Mouse (Mus musculus) cerebellum, postnatal 4 days (tissue): ENCODE measurements at regions not wholly inside any gene's neighbourhood (a gene's known extent, or its start where the extent isn't known, plus 50 kb on each side); places are given as distances from the start of the nearest gene placed in this dataset.
"Not testable (repeated sequence)": the region's sequence is repeated elsewhere in the genome, so short reads cannot be mapped to it uniquely, and the experiment has no call there.

Source experiments
- DNase-seq, 2 experiments: peaks; one replicate each; pipeline ENCODE4 v3.0.0; 2022; ENCODE audit warnings: low spot score in 2 of 2, mixed read lengths in 1 of 2

- DNase-seq: no peak
Measured at GRCm38 (mm10) chr14:9492228-9492627, 826.2 kb upstream of the 4930452B06Rik start.

DNA sequence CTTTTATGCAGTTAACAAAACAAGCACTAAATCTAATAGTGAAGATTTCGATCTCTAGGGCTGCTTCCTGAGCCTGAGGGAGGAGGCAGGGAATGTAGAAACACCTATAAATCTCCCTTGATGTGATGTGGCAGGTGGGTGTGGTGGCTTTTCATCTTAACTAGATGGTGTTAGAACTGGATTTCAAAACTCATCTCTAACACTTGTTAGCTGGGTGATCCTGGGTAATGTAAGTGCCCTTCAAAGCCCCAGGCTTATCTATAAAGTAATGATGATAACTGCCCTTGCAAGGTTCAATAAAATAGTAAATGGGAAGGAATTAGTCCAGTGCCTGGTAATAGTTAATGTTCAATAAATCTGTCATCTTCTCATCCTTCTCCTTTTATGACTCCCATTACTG is 822.5 kb upstream of the 4930452B06Rik start:
- DNase-seq: no peak

- DNase-seq: no peak
Measured at GRCm38 (mm10) chr14:9478981-9479380, 812.9 kb upstream of the 4930452B06Rik start.

DNA sequence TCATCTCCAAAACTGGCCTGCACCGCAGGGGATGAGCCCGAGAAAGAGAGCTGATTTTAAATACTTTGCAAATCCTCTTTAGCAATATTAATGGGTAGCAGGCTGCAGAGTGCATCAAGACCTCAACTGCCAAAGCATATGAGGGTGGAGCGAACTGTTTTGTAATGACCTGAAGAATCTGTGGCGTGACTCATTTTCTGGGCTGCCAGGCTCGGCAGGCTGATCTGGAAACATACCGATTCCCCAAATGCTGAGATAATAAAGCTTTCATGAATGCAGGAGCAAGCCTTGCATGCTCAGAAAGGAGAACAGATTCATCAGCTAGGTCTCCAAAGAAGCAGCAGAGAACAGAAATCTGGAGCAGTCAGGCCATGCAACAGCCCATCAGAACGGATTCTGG is 809.1 kb upstream of the 4930452B06Rik start:
- DNase-seq: no peak

DNA sequence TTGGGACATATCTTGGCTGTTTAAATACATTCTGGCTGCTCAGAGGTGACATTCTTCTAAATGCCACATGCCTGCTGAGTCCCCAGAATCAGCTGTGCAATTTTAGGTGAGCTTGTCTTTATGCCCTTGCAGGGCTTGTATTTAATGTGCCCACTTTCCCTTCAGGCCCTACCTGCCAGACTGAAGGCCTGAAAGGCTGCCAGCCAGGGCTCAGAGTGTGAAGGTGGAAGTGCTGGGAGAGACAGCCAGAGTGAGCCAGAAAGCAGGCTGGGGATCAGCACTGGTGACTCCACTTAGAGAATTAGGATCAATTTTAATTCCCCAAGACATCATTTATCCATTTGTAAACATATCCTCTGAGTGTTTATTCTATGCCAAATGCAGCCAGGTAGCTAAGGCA is 803.6 kb upstream of the 4930452B06Rik start:
- DNase-seq: no peak

DNA sequence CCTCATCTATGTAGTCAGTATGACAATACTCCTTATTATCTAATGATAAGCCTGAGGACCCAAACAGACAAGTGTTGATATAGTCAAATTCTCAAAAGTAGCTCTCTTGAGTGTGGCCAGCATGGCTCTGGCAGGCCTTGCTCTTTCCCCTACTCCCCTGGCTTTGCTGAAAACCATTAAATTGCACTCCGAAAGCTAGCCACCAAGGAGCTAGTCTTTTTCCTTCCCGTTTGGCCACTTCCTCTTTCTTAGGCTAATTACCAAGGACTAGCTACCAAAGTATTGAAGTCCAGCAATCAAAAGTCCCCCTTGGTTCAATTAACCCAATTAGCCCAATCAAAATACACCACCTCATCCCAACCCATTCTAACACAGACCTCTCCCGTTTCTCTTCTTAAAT is 802.6 kb upstream of the 4930452B06Rik start:
- no peak for DNase-seq

DNA sequence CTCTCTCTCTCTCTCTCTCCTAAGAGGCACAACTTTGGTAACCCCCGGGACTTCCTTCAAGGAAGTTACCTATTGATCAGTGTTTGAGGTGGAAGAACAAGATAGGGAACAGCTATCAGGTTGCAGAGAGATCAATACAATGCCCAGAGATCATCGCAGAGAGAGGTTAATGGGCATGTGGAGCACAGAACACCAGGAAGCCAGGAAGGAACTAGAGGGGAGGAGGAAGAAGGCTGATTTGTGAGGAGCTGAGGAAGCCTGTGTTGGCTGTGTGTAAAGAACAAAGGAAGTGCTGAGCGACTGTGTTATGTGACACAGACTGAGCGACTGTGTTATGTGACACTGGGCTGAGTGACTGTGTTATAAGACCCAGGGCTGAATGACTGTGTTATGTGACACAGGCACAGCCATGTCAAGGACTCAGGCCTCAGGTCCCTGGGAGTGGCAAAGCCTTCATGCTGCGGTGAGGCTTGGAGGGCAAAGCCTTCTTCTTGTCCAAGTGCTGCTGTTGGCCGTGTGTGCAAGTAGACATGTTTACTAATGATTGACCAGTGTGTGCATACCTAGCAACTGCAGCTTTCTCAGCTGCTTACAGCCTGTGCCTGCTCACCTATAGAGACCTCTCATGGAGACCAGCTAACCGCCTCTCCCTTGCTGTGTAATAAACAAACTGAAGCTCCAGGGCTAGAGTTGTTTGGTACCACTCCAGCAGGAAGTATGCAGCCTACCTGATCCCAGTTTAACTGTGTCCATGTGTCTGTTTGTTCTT is 801.8 kb upstream of the 4930452B06Rik start:
- DNase-seq: no peak

DNA sequence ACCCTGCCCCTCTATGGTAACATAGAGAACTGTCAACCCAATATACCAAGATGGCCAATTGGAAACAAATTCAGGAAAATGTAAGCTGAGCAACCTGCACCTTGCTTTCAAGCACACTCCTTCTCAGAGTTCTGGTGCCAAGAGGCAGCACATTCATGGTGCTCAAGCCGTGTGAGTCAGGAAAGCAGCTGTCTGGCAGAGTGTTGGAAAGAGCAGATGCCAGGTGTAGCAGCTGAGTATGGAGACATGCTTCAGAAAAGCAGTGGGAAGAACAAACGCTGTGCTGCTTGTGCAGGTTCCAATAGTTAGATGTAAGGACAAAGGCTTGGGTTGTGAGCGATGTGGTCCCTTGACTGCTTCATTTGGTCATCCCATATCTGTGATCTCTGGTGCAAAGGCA is 794.0 kb upstream of the 4930452B06Rik start:
- DNase-seq: no peak

DNA sequence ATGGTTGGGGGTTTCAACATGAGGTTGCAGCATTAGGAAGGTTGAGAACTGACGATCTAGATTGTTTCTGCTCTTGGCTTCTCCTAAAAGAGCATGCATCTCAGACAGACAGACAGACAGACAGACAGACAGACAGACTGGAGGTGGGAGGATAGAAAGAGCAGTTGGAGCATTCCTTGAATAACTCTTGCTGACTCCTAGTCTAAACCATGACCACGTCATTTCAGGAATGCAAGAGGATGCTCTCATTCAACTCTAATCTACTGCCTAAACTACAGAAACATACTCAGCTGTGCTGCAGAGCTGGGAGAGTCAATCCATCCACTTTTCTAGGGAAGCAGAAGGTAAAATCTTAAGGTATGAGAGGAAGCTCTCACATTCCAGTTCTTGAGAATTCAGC is 792.8 kb upstream of the 4930452B06Rik start:
- DNase-seq: no peak

DNA sequence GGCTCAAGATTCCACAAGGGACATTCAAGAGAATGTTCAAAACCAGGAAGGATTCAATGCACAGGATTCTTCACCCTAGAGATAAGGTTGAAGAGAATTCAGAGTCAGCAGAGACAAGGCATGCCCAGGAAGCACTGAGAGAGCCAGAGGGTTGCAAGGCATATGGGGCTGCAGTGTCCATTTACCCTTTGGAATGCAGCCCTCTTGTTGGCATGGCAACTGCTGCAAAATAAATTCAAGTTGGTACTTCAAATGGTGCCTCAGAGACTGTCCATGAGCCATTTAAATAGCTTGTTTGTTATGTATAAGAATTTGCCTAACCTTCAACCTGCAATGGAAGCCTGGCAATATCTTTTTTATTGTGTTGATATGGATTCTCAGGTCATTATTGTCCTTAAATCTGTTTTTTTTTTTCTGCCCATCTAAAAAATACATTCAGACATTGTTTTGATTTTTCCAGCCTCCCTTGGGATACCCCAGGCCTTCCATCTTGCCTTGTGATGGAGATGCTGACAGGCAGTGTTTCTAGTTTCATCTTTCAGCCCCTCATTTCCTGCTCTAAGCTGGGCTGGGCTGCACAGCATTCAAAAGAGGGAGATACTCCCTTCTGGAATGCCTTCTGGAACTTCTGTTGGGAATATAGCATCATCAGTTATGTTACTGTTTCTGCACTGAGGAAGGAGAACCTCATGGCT is 791.9 kb upstream of the 4930452B06Rik start:
- no peak for DNase-seq

DNA sequence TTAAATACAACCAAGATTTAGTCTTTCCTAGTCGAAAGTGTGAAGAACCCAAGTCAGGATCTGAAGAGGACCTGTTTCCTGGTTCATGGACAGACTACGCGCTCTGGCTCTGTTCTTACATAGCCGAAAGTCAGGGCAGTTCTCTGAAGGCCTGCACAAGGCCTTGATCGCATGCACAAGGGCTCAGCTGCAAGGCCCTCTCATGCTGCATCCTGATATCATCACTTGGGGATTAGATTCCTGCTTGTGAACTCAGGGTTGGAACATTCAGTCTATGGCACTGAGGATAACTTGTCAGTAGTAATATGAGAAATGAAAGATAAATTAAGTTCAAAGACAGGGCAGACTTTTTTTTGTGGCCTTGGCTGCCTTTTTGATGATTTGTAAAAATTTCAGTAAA is 789.9 kb upstream of the 4930452B06Rik start:
- no peak for DNase-seq

DNA sequence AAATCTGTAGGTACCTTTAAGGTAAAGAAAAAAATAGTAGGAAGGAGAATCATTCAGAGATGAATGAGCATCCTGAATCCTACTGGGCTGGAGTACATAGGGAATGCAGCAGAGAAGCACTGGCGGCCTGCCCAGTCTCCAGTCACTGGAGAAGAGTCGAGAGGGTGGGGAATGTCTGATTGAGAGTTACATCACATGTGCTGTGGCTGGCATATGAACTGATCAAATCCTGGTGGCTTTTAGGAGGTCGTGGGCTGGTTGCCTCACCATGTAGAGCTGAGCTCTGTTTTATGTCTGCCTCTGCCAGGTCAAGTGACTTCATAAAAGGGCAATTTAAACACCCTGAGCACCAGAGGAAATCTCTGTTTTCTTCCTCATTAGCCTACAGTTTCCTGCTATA is 783.9 kb upstream of the 4930452B06Rik start:
- peak; percentile 37 to 59 for DNase-seq

DNA sequence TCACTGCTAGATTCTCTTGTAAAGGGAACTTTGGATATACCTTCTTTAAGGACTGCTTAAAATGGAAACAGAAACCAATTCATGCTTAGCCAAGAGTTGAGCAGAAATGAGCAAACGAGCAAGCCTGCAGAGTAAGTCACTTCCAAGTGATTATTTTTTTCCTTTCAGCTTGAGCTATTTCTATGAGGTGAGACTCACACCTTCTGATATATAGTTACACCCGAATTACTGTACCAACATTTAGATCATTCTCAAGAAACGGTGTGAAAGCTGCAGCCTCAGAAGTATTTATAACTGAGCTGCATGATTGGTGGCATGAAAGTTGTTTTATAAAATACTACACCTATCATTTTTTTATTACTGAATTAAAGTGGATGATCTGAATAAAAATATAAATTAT is 771.9 kb upstream of the 4930452B06Rik start:
- DNase-seq: no peak

GRCm38 (mm10) chr14:9435136-9435535 is 769.1 kb upstream of the 4930452B06Rik start:
- DNase-seq: no peak

DNA sequence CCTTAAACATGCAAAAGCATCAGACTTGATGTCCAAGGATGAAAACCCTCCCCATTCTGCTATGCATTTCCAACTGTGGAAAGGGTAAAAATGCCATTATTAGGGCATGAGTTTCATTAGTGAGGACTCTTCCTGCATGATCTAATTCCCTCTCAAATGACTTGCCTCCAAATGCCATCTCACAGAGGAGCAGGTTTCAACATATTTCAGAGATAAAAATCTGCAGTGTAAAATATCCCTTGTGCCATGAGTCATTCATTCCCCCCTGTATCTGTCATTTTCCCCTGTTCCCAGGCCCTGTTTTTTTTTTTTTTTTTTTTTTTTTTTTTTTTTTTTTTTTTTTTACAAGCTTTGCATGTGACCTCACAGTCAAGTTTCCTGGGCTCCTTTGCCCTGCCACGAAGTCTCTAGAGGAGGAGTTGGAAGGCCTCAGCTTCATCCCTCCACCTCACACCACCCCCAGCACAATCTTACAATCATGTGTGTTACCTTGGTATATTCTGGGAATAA is 767.1 kb upstream of the 4930452B06Rik start:
- no peak for DNase-seq

DNA sequence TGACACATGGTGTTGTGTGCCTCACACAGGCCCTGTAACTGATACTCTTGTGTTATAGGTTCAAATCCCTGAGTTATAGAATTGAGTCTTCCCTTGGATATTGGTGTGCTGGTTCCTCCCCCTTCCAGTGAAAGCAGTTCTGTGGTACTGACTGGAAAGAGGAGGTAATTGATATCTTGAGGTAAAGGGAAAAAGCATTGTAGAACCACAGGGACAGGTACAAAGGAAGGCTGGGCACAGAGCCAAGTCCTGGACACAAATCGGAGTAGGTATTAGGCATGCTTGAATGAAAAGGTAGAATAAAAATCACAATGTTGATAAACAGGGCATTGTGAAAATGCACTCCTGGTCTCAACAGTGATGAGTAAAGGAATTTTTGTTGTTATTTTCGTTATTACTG is 765.8 kb upstream of the 4930452B06Rik start:
- DNase-seq: no peak

DNA sequence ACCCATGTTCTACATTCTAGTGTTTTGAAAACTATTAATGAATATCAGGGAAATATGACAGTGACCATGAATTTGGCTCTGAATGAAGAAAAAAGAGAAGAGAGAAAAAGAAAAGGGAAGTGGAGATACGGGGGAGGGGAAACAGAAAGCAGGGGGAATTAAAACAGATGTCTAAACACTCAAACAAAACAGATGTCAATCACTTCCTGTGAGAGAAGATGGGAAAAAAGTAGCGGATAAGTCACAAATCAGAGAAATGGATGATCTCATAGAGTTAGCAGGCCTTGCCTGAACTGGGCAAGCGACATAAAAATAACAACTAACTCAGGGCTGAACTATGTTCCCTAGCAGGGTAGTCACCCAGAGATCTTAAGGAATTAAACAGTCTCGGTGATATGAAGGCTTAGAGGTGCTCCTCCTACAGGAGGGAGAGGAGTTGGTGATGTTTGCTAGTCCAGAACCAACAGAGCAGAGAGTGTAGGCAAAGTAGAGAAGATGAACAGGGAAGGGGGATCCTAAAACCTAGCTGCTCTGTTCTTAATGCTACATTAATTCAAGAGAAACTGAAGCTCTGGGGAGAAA is 745.9 kb upstream of the 4930452B06Rik start:
- DNase-seq: no peak

- DNase-seq: no peak
Measured at GRCm38 (mm10) chr14:9403688-9404087, 737.6 kb upstream of the 4930452B06Rik start.

DNA sequence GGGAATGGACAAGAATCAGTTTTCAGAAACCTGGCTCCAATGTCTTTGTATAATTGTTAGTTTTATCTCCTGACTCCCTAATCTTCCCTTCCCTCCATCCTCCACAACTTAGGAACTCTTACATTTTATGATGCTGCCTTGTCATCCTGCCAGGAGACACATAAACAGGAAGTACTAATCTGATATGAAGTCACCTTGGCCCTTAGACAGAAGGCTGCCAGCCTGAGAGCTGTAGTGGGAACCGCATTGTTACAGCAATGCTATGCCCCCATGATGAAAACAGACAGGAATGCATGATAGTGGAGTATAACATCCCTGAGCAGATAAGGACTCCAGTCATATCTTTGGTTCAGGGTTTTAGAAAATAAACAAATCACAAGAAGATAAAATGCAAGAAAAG is 734.8 kb upstream of the 4930452B06Rik start:
- DNase-seq: no peak

DNA sequence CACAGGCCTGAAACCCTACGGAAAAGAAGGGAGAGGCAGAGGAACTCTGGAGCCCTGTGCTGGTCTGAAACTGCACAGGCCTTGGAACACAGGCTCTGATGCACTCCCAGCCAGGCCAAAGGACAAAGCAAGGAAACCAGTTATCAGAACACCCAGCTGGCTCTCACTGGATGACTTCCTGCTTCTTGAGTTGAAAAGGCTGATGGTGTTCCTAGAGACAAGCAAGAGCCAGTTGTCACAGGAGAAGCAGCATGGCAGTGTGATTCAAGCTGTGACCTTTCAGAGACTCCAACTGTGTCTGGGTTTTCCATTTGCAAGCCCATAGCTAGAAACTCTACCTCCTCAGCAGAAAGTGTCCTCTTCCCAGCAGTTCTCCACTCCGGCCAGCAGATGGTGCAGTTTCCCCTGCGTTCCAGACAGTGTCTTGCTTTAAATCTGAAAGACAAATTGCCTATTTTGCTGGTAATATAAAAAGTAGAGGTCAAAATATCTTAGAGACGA is 727.3 kb upstream of the 4930452B06Rik start:
- peak; percentile 69 to 80 for DNase-seq

GRCm38 (mm10) chr14:9389878-9390536 is 724.0 kb upstream of the 4930452B06Rik start:
- DNase-seq: not testable (repeated sequence)

DNA sequence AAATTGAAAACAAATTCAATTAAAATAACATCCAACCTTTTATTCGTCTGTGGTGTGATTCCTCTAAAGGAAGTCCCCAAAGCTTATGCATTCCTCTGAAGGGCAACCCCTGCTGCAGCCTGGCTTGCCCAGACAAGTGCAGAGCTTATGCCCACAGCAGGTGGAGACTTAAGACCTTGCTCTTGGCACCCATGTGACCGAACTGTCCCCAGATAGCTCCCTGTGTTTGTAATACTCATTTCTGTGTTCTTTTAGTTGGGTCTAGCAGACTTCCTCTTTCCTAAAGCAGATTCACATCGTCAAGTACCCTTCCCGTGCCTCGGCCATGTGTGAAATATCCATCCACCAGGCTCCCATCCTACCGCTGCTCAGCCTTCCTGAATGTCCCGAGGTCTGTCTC is 723.1 kb upstream of the 4930452B06Rik start:
- DNase-seq: no peak
